Mouse (Mus musculus): ENCODE data around the gene Gm47791.

Gm47791 gene

DNA sequence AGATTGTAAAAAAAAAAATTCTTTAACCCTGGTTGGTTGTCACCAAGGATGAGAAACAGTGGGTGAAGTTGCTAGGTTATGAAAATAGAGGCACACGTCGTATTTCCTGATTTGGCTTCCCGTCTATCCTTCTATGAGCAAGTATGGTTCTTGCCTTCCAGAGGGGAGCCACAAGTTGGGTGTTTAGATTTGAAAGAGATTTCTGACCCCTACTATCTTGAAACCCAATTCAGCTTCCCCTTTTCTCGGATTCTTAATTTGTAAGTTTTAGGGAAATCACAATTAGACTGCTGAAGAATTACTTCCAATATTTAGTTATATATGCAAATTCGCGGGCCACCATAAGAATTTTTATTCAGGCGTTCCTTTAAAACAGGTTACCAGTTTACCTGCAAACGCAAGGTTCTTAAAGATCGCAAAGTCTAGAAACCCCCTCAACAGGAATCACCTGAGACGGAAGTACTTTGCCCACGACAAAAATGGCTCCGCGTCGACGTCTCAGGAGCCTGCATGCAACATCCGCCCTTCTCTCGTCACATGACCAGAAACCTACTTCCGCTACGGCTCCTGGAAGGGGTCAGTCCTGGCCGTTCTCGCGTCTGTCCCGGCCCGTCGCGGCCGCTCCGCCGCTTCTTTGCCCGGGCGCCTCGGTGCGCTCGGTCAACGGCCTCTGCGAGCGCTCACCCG, 46.6 kb downstream of the Gm47791 start, which contains the start of gene Mff:
Gene Mff (plus strand): TSS at position 552 of the 687 bp plus-strand sequence.
- peak; percentile 92 to 94 for DNase-seq (ENCODE audit: low spot score in 2 of 2)

Data from heart, adult 9 months (tissue).